Mouse (Mus musculus) lung, postnatal 25 days (tissue): ENCODE data around the gene Sstr2.
"Not testable (repeated sequence)": the region's sequence is repeated elsewhere in the genome, so short reads cannot be mapped to it uniquely, and the experiment has no call there.

ENCODE experiments used
- DNase-seq: peaks from one replicate; pipeline ENCODE4 v3.0.0; 2022; ENCODE audit warnings: low spot score

The Sstr2 gene

DNA sequence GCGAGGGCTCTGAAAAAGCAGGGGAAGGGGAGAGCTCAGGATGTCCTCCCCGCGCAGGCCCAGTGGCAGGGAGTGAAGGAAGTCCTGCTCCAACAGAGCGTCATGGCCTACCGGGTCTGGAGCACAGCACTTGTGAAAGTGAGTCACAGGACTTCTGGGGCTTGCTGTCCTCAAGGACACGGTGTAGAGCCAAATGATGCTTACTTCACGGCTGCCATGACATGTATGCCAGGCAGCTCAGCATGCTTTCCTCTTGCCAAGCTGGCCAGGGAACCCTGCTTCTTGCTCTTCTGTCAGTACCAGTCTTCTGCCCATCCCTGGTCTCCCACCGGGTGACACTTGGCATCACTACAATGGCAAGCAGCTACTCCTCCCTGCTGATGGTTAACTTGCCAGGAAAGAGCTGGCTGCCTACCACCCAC, 37.4 kb downstream of the Sstr2 start:
- no peak for DNase-seq

DNA sequence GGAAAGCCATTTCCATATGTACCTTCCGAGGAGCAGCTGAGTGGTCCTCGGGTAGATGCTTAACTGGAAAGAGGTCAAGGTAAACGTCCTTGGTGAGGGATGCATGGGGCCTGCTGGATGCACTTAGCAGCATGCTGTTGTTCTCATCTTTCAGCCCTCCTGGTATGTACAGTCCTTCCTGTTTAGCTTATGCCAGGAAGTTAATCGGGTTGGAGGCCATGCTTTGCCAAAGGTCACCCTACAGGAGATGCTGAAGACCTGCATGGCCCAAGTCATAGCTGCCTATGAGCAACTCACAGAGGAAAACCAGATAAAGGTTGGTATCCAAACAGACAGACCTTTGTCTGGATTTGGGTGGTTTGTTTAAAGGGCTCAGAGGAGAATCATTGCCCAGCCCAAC, 38.1 kb downstream of the Sstr2 start:
- DNase-seq: no peak

DNA sequence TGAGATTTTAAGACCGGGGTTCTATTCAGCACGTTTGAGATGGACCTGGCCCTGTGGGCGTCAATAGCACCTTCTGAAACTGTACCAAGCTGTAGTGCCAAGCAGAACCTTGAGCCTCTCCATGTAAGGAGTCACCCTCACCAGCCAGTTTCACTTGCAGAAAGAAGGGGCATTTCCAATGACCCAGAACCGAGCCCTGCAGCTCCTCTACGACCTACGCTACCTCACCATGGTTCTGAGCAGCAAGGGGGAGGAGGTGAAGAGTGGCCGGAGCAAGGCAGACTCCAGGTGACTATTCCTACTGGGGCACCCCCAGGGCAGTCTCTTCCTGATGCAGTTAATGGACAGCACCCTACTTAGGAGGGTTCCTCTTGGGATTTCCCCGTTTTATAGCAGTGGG, 39.2 kb downstream of the Sstr2 start:
- DNase-seq: no peak

DNA sequence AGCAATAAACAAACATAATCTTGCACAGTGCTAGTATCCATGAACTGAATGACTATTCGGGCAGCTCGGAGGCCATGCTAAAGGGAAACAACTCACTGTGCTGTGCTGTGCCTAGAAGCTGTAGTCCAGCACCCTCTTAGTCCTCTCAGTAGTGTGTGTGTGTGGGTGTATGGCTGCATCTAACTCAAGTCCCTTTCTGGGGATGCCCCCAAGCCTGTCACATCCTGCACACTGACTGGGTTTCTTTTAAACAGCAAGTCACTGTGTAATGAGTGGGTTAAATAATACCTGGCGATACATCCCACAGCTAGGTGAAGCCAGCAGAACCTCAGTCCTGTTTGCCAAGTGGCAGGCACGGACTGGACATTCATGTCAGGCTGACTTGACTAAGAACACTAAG, 39.6 kb downstream of the Sstr2 start:
- DNase-seq: no peak

DNA sequence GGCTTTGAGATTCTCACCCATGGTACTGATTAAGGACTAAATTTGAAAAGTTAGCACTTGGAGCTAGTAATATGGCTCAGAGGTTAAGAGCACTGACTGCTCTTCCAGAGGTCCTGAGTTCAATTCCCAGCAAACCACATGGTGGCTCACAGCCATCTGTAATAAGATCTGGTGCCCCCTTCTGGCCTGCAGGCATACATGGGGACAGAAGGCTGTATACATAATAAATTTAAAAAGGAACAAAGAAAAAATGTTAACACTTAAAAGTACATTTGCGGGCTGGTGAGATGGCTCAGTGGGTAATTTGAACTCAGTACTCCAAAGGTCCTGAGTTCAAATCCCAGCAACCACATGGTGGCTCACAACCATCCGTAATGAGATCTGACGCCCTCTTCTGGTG, 41.1 kb downstream of the Sstr2 start:
- DNase-seq: not testable (repeated sequence)

DNA sequence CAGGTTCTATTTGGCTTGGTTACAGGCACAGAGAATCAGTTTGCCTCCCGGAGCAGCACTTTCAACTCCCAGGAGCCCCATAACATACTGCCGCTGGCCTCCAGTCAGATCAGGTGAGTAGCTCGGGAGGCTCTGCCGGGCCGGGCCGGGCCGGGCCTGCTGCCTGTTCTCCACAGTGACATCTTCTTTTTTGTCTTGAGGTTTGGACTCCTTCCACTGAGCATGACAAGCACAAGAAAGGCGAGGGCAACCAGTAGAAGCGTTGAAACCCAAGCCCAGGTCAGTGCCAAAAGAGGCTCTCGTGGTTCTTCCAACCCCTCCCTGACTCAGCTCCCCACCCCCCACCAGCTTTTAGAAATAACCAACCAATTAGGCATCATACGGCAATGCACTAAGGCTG, 41.8 kb downstream of the Sstr2 start:
- DNase-seq: no peak

DNA sequence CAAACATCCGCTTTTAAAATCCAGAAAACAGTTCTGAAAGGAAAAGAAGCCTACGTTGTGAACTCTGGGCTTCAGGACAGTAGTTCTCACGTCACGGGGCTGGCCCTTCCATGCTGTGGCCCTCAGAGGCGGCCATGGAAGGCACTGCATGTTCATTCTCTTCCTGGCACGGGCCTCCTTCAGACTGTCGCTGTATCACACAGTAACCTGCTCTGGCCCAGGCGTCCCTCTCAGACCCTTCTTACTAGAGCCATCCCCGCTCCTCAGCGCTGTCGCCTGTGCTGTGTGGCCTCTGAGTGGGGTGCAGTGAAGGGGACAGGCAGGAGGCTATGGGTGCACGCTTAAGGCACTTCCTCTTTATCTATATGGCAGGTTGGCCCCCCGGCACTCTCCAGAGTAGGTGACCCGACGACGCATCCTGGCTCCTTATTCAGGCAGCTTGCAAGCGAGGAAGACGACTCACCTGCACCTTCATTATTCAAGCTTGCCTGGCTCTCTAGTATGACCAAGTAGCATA, 42.8 kb downstream of the Sstr2 start:
- no peak for DNase-seq

DNA sequence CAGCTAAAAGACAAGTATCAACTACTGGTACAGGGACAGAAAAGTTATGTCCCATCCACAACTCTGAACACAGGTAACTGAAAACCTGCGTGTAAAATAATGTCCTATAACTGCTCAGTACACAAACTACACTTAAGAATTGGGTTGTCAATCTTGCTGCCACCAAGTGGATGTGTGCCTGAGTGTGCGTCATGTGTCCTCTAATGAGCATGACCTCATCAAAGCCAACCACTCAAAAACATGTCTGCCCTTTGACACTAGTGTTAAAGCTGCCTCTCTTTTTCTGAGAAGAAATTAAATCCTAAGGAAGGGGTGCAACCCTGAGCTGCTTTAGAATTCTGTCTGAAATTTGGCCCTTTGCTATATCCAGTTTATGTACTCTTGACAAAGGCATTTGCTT, 45.1 kb downstream of the Sstr2 start:
- no peak for DNase-seq

DNA sequence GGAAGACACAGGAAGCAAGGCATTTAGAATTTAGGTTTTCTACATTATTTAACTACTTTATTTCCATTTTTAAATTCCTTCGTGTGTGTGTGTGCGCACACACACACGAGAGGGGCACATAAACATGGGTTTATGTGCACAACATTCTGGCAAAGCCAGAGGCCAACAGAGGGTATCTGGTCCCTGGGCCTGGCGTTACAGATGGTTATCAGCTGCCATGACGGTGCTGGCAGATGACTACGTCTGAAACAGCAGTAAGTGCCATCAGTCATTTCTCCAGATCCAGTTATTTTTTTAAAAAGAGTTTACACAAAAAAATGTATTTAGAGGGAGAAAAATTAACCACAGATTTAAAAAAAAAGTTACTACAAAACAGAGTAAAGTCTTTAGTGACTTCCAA, 47.1 kb downstream of the Sstr2 start:
- no peak for DNase-seq

DNA sequence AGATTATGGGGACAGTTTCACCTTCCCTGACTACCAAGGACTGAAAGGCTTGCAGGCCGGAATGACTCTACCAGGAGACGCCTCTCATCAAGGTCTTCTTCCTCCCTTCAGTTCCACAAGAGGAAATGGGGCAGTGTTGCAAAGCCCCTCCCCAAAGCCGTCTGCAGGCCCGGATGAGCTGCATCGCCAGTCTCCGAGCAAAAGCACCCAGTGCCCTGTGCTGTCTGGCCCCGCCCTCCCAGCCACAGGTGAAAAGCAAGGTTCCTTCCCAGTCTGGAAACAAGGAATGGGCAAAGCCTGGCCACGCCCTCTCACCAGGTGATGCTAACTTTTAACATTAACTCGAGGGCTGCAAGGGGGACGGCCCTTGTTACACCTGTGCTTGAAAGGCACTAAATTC, 47.5 kb downstream of the Sstr2 start:
- DNase-seq: peak; percentile 19

DNA sequence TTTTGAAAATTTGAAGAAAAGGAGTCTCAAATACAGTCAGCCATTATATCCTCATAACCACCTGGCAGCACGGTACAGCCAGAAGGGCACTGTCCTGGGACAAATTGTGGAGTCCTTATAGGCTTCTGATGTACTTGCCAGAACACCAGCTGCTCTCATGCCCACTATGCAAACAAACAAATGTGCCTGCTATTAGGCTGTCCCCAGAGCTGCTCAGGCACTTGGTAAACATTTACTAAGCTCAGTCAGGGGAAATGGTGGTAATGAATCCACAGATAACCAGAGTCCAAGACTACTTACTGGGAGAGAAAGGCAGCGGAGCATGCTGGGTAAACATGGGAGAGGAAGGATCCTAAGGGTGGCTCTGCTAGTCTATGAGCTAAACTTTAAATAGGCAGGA, 48.0 kb downstream of the Sstr2 start:
- DNase-seq: no peak

DNA sequence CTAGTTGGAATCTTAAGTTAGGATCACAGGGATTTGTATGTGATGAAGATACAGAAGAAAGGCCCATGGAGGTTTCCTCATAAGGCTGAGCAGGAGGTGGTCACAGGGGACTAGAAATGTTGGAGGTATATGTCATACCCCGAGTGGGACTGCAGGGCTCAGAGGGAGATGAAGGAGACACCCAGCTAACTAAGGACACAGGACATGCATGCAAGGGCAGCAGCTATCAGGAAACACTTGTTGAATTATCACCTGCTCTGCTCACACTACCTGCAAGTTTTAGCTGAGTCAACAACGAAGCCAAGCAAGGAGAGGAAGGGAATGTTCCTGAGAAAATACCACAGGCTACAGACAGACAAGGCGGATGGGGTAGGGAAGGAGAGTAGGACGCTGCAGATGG, 48.6 kb downstream of the Sstr2 start:
- no peak for DNase-seq

DNA sequence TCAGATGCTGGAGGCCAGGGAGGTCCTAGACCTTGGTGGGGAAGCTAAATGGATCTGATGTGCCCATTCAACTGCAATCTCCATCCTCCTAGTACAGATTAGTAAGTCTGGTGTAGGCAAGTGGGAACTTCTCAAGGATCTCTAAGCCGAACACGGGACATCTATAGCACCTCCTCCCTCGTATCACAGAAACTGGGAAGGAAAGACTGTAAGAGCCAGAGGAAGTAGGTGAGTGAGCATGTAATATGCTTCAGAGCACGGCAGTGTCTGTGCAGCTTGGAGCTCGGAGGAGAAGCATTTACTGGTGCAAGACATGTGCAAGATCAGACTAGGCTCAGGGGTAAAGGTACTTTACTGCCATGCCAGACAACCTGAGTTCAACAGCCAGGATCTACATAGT, 49.7 kb downstream of the Sstr2 start:
- DNase-seq: no peak

DNA sequence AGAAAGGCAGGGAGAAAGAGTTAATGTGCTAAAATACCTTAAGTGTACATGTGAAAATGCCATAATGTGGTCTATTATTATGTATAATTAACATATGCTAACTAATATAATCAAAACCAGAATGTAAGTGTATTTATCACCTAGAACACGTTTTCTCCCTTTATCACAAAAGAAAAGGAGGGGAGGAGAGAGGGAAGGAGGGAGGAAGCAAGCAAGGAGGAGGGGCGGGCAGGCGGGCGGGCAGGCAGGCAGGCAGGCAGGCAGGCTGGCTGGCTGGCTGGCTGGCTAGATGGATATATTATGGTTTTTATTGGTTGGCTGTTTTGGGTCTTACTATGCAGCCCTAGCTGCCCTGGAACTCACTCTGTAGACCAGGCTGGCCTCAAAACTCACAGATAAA, 50.6 kb downstream of the Sstr2 start:
- no peak for DNase-seq

DNA sequence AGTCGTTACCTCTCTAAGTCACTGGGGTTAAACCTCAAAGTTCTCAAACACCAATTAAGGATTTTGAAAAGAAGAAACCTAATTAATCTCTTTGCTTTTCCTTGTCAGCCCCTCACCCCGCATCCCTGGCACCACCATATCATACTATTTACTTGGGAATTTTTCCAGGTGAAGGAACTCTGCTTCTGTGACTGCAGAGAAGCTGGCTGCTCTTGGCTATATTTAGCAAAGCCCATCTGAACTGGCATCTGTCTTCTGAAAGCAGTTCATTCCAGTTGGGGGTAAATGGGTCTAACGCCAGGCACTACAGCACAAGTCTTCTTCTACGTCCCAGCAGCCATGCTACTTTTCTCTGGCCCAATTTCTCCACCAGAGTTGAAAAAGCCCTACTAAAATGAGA, 54.5 kb downstream of the Sstr2 start:
- DNase-seq: no peak

DNA sequence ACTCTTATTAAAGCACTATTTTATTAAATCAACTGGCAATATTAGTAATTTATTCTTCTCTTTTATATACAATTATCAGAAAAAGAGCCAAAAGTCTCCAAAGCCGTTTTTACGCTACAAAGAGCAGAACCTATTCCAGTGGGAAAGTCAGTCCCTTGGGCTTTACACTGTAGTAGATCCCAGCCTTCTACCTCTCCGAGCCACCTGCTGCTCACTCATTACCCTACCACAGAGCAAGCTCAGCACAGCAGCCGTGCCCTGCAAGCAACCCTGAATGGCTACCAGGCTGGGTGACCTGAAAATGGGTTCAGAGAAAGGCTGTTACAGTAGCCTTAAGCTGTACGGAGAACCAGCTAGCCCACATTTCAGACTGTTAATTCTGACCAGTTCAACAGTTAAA, 55.5 kb downstream of the Sstr2 start:
- no peak for DNase-seq
